Mouse (Mus musculus): Measurements from ENCODE around the gene Speer3. TPM values are rescaled to one million over a fixed set of nuclear protein-coding genes. Genes with fewer than 3 reads are reported as not detected.

The Speer3 gene
- not detected for total RNA-seq (2023)

GRCm38 (mm10) chr5:13791319-13791718, at the start of gene Speer3:
Gene Speer3 (plus strand): TSS chr5:13791619.

Other genes with a start within 250 kb of the Speer3 start
- gene Sema3e, start 233.7 kb downstream of the Speer3 start, total RNA-seq (2023) = not detected

All from CD4-positive naive resting alpha-beta T cell, adult 57 days (primary cell).